Mouse (Mus musculus): Measurements from ENCODE around the gene Fgf18.

Fgf18 gene

GRCm38 (mm10) chr11:33115796-33116195 lies 31.4 kb downstream of the Fgf18 start:
- no peak for DNase-seq (ENCODE audit: low read depth)

- DNase-seq (ENCODE audit: low read depth), result no peak
These were observed 34.8 kb downstream of the Fgf18 start for GRCm38 (mm10) chr11:33112407-33112806.

- DNase-seq (ENCODE audit: low read depth), result no peak
These were observed 37.1 kb downstream of the Fgf18 start for GRCm38 (mm10) chr11:33110111-33110510.

GRCm38 (mm10) chr11:33107540-33107939 lies 39.7 kb downstream of the Fgf18 start:
- DNase-seq (ENCODE audit: low read depth), result no peak

- DNase-seq (ENCODE audit: low read depth), result no peak
These were observed 42.3 kb downstream of the Fgf18 start for GRCm38 (mm10) chr11:33104911-33105316.

GRCm38 (mm10) chr11:33103291-33103943 lies 43.8 kb downstream of the Fgf18 start:
- DNase-seq (ENCODE audit: low read depth), result no peak

GRCm38 (mm10) chr11:33100027-33100507 lies 47.1 kb downstream of the Fgf18 start:
- DNase-seq (ENCODE audit: low read depth), result no peak

GRCm38 (mm10) chr11:33099425-33099824 lies 47.8 kb downstream of the Fgf18 start:
- DNase-seq (ENCODE audit: low read depth), result no peak

GRCm38 (mm10) chr11:33098446-33098845 lies 48.8 kb downstream of the Fgf18 start:
- no peak for DNase-seq (ENCODE audit: low read depth)

- peak; percentile 31 for DNase-seq (ENCODE audit: low read depth)
These were observed 49.3 kb downstream of the Fgf18 start for GRCm38 (mm10) chr11:33097855-33098254.

- DNase-seq (ENCODE audit: low read depth), result no peak
These were observed 57.3 kb downstream of the Fgf18 start for GRCm38 (mm10) chr11:33089856-33090255.

- DNase-seq (ENCODE audit: low read depth), result no peak
These were observed 59.0 kb downstream of the Fgf18 start for GRCm38 (mm10) chr11:33088181-33088580.

- no peak for DNase-seq (ENCODE audit: low read depth)
These were observed 61.2 kb downstream of the Fgf18 start for GRCm38 (mm10) chr11:33086046-33086445.

GRCm38 (mm10) chr11:33085514-33085913 lies 61.7 kb downstream of the Fgf18 start:
- DNase-seq (ENCODE audit: low read depth), result no peak

- no peak for DNase-seq (ENCODE audit: low read depth)
These were observed 62.1 kb downstream of the Fgf18 start for GRCm38 (mm10) chr11:33085054-33085453.

- DNase-seq (ENCODE audit: low read depth), result no peak
These were observed 63.2 kb downstream of the Fgf18 start for GRCm38 (mm10) chr11:33084041-33084440.

- no peak for DNase-seq (ENCODE audit: low read depth)
These were observed 66.0 kb downstream of the Fgf18 start for GRCm38 (mm10) chr11:33081175-33081574.

- DNase-seq (ENCODE audit: low read depth), result no peak
These were observed 67.0 kb downstream of the Fgf18 start for GRCm38 (mm10) chr11:33080046-33080808.

GRCm38 (mm10) chr11:33079424-33079823 lies 67.8 kb downstream of the Fgf18 start:
- no peak for DNase-seq (ENCODE audit: low read depth)

GRCm38 (mm10) chr11:33078036-33078435 lies 69.2 kb downstream of the Fgf18 start:
- no peak for DNase-seq (ENCODE audit: low read depth)

- no peak for DNase-seq (ENCODE audit: low read depth)
These were observed 71.9 kb downstream of the Fgf18 start for GRCm38 (mm10) chr11:33075293-33075692.

GRCm38 (mm10) chr11:33074541-33074940 lies 72.7 kb downstream of the Fgf18 start:
- DNase-seq (ENCODE audit: low read depth), result no peak

GRCm38 (mm10) chr11:33071358-33071922 lies 75.8 kb downstream of the Fgf18 start:
- no peak for DNase-seq (ENCODE audit: low read depth)

All from c-Kit-positive CD71-negative TER-119-negative erythroid progenitor cells, embryonic 14.5 days (primary cell).